Mouse (Mus musculus) intestine, embryonic 16.5 days (tissue): ENCODE measurements at regions not wholly inside any gene's neighbourhood (a gene's known extent, or its start where the extent isn't known, plus 50 kb on each side); places are given as distances from the start of the nearest gene placed in this dataset.

Experiments
- ATAC-seq: fragments of 200-750 bp; cut with Nextera tagmentation; 2 replicates; pipeline ENCODE4 v1.8.0; 2017; ENCODE audit warnings: moderate TSS enrichment, moderate library complexity
- H3K27ac ChIP-seq: fragments of 300-500 bp; sonication (generic); 2 replicates; pipeline ENCODE4 v1.5.1; 2014; ENCODE audit warnings: mild to moderate bottlenecking, low read length
- H3K27me3 ChIP-seq: fragments of 300-500 bp; sonication (generic); replicated peaks from 2 replicates; pipeline ENCODE4 v1.6.1; 2014; ENCODE audit warnings: low read length, control low read depth, mixed read lengths; ENCODE audit not compliant: control insufficient read depth, insufficient read depth
- H3K36me3 ChIP-seq: fragments of 300-500 bp; sonication (generic); 2 replicates; pipeline ENCODE4 v1.6.1; 2014; ENCODE audit warnings: low read length, control low read depth; ENCODE audit not compliant: control insufficient read depth, insufficient read depth
- H3K4me1 ChIP-seq: fragments of 300-500 bp; sonication (generic); 2 replicates; pipeline ENCODE4 v1.6.1; 2014; ENCODE audit warnings: low read length, control low read depth, mixed read lengths; ENCODE audit not compliant: control insufficient read depth, insufficient read depth
- H3K4me2 ChIP-seq: fragments of 300-500 bp; sonication (generic); 2 replicates; pipeline ENCODE4 v1.6.1; 2014; ENCODE audit warnings: low read depth, low read length, control low read depth
- H3K4me3 ChIP-seq: fragments of 300-500 bp; sonication (generic); 2 replicates; pipeline ENCODE4 v1.5.1; 2014; ENCODE audit warnings: mild to moderate bottlenecking, low read length
- H3K9ac ChIP-seq: fragments of 300-500 bp; sonication (generic); 2 replicates; pipeline ENCODE4 v1.6.1; 2014; ENCODE audit warnings: low read depth, low read length
- H3K9me3 ChIP-seq: fragments of 300-500 bp; sonication (generic); 2 replicates; pipeline ENCODE4 v1.6.1; 2016; ENCODE audit warnings: low read length, control low read depth; ENCODE audit not compliant: control insufficient read depth
- WGBS: fragments of 180-500 bp; shearing (Covaris S2); extraction: QIAGEN DNeasy Blood & Tissue Kit; methylation state at CpG from one replicate; pipeline ENCODE4 v1.1.7; 2014; 5-methylcytosine and 5-hydroxymethylcytosine counted together

DNA sequence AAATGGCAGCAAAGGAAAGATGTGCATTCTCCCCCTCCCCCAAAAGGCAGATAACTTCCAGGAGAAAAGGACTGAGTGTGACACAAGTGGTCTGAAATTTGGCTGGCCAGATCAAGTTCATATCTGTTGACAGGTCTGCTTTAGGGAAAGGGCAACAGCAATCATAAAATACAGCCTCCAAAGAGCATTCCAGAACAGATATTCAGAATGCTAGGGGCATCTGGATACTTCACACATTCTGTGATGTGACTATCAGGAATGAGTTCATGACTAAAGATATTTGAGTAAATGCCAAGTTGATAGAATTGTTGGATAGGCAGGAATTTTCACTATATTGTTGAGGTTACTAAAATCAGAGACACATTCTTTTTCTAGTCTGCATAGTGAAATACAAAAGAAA is 208.2 kb downstream of the Inhba start:
- Histone ChIP-seq H3K4me2 (no peak overlapping the region), H3K36me3 (no peaks in the 10 kb centered on the region), H3K9ac (no peak overlapping the region), H3K27ac (no peak overlapping the region), H3K4me1 (no peaks in the 10 kb centered on the region), H3K4me3 (no peak overlapping the region), H3K9me3 (no peaks in the 10 kb centered on the region), H3K27me3 (no peaks in the 10 kb centered on the region)
- no peak for ATAC-seq

DNA sequence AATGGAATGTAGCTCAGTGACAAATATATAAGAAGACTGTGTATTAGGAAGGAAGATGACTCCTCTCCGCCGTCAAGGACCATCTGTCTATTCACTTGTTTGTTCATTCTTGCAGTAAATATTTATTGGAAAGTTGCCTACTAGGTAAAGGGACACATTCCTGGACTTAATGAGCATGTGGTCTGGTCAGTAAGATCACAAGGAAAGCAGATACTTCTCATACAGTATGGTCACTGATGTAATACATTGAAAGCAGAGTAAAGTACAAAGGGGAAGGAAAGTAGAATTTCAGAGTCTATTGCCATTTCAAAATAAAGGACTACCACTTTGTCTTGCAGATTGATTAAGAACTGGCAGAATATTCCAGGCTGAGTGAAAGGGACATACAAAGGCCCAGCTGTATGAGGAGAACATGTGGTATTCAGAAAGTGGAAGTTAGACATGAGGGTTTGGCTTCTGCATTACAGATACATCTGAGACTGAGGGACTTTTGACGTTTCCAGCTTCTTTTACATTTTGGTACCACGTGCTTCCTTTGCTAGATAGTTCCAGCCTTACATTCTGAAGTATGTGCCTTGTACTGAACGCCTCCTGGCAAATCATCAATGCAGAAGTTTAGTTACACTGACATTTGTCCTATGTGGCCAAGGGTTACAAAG is 211.4 kb downstream of the Inhba start:
- Histone ChIP-seq H3K4me3 (no peak overlapping the region), H3K27ac (no peak overlapping the region), H3K4me1 (no peaks in the 10 kb centered on the region), H3K36me3 (no peaks in the 10 kb centered on the region), H3K27me3 (no peaks in the 10 kb centered on the region), H3K9ac (no peak overlapping the region), H3K9me3 (no peaks in the 10 kb centered on the region), H3K4me2 (no peak overlapping the region)
- no peak for ATAC-seq
- WGBS, result 56% methylated on average over 5 of the region's 5 CpGs

DNA sequence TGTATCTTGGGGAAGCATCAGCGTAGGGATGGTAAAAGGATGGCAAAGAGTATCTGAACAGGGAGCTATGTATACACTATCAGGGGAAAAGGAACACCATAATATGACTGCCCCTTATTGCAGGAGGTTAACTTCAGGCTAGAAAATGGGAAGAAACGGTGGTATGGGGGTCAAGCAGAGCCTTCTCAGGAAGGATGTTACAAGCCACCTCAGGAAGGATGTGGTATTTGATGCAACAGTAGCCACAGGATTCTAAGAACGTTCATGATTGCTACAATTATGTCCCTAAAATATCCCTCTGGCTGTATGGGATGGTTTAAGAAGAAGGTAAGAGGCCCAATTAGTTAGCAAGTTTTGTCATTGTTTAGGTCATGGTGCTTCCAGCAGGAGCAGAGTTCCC is 249.5 kb downstream of the Inhba start:
- no peaks in the 10 kb centered on the region for H3K27me3 ChIP-seq
- no peaks in the 10 kb centered on the region for H3K36me3 ChIP-seq
- no peak overlapping the region for H3K4me3 ChIP-seq
- WGBS, result 72% methylated on average over 3 of the region's 3 CpGs
- no peaks in the 10 kb centered on the region for H3K4me1 ChIP-seq
- H3K27ac ChIP-seq, result no peak overlapping the region
- no peaks in the 10 kb centered on the region for H3K9me3 ChIP-seq
- H3K9ac ChIP-seq, result no peak overlapping the region
- ATAC-seq, result no peak
- no peak overlapping the region for H3K4me2 ChIP-seq

DNA sequence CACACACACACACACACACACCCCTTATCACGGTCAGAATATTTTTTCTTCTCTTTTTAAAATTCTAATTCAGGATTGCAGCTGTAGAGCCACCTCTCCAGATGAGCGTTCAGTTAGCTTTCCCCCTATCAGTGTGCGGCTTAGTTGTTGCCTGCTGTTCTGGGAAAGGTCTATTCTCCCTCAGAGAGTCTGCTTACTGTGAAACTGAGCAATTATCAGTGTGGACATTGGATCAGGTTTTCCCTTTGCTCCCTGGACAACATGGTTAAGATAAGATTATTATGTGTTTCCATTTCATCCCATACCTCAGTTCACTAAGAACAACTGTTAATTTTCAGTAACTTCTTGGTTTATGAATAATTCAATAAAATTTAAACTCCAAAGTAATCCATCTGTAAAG is 268.3 kb downstream of the Inhba start:
- WGBS, result 70% methylated on average over 3 of the region's 3 CpGs
- H3K4me1 ChIP-seq, result no peaks in the 10 kb centered on the region
- H3K9me3 ChIP-seq, result no peaks in the 10 kb centered on the region
- H3K27ac ChIP-seq, result no peak overlapping the region
- H3K27me3 ChIP-seq, result no peaks in the 10 kb centered on the region
- H3K9ac ChIP-seq, result no peak overlapping the region
- ATAC-seq, result peak; percentile 84
- no peak overlapping the region for H3K4me3 ChIP-seq
- H3K4me2 ChIP-seq, result no peak overlapping the region
- H3K36me3 ChIP-seq, result no peaks in the 10 kb centered on the region

DNA sequence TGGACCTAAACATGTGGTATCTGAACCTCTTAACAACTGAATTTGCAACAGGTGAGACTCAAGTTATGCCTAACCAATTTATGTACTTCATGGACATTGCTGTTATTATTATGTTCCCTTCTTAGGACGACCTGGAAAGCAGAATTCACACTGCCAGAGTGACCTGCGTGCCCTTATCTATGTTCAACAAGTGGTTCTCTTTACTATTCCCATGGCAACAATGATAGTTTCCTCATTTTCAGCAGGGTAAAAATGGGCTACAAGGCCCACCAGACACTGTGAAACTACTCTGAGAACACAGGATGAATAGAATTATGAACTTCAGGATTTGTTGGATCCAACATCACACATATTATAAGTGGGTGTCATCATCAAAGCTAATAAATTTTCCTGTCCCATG is 269.1 kb downstream of the Inhba start:
- Histone ChIP-seq H3K4me3 (no peak overlapping the region), H3K36me3 (no peaks in the 10 kb centered on the region), H3K9me3 (no peaks in the 10 kb centered on the region), H3K9ac (no peak overlapping the region), H3K27me3 (no peaks in the 10 kb centered on the region), H3K4me2 (no peak overlapping the region), H3K4me1 (no peaks in the 10 kb centered on the region), H3K27ac (no peak overlapping the region)
- ATAC-seq, result no peak
- WGBS, result 58% methylated on average over 2 of the region's 2 CpGs

DNA sequence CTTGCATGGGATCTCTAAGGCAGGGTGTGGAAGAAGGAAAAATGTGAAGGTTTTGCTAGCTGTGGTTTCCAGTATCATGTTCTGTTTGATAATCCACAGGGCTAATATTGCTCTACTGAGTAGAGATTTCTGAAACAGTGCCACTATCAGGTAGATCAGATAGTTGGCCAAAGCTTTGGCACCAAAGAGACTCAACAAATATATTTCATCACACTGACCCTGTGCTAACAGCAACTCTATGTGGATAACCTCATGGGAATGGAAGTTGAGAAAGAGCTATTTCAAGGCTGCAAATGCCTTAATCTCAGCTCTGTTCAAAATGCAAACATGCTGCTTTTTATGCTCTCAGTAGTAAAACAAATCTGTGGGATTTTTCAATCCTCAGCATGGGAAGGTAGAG is 270.1 kb downstream of the Inhba start:
- Histone ChIP-seq H3K4me2 (no peak overlapping the region), H3K9me3 (no peaks in the 10 kb centered on the region), H3K27me3 (no peaks in the 10 kb centered on the region), H3K4me1 (no peaks in the 10 kb centered on the region), H3K36me3 (no peaks in the 10 kb centered on the region), H3K9ac (no peak overlapping the region), H3K27ac (no peak overlapping the region), H3K4me3 (no peak overlapping the region)
- peak; percentile 67 for ATAC-seq

DNA sequence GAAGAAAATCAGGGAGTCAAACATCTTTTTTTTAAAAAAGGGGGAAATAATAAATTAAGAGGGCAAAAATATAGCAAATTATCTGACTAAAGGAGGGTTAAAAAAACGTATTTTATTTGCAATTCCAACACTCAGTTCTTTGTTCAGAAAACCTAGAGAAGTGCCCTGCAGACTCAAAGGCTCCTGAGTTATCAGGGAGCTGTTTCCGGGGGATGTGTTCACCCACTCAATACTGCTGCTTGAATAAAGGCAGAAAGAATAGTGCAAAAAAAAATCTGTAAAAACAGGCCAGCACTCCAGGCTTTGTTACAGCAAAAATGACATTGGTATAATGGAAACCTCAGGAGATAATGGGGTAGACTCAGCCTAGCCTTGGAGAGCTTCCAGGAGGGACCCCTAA is 270.6 kb downstream of the Inhba start:
- Histone ChIP-seq H3K9ac (no peak overlapping the region), H3K4me1 (no peaks in the 10 kb centered on the region), H3K4me2 (no peak overlapping the region), H3K27me3 (no peaks in the 10 kb centered on the region), H3K4me3 (no peak overlapping the region), H3K27ac (no peak overlapping the region), H3K36me3 (no peaks in the 10 kb centered on the region), H3K9me3 (no peaks in the 10 kb centered on the region)
- WGBS, result 41% methylated on average over 2 of the region's 2 CpGs
- ATAC-seq, result no peak

DNA sequence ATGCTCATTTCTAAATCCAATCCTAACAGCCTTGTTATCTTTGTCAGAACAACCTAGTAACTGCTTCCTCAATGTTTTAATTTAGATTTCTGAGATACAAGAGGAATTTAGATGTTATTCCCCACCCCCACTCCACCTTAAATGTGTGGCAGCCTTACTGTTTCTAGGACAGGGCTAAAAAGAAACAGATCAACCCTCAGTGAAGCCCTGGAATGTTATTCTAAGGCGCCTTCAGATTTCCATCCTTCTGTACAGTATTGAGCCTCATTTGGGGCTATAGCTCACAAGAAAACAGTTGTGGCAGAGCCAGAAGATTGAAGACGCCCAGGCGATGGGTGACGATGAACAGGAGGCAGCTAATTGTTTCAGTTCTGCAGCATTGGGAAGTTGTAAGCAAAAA is 271.7 kb downstream of the Inhba start:
- no peak for ATAC-seq
- Histone ChIP-seq H3K4me1 (no peaks in the 10 kb centered on the region), H3K27ac (no peak overlapping the region), H3K36me3 (no peaks in the 10 kb centered on the region), H3K4me3 (no peak overlapping the region), H3K4me2 (no peak overlapping the region), H3K9ac (no peak overlapping the region), H3K27me3 (no peaks in the 10 kb centered on the region), H3K9me3 (no peaks in the 10 kb centered on the region)
- WGBS, result 69% methylated on average over 4 of the region's 4 CpGs

DNA sequence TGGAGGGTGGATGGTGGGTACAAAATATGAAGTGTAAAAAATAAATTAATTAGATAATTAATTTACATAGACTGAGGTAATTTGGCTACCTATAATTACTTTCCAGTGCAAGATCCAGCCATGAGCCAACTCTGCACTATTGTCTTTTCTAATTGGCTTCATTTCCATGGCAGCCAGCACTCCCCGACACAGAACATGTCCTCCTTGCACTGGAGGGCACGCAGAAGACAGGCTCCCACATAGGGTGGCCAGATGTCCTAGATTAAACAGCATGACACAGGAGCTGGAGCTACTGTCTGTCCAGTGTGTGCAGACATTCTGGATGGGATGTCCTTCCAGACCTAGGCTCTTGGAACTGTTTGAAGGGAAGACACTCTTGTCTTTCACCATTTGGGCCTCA is 278.0 kb downstream of the Inhba start:
- Histone ChIP-seq H3K4me1 (no peaks in the 10 kb centered on the region), H3K27ac (no peak overlapping the region), H3K4me2 (no peak overlapping the region), H3K4me3 (no peak overlapping the region), H3K9ac (no peak overlapping the region), H3K36me3 (no peaks in the 10 kb centered on the region), H3K9me3 (no peaks in the 10 kb centered on the region), H3K27me3 (no peaks in the 10 kb centered on the region)
- no peak for ATAC-seq
- WGBS, result 73% methylated on average over 2 of the region's 2 CpGs

DNA sequence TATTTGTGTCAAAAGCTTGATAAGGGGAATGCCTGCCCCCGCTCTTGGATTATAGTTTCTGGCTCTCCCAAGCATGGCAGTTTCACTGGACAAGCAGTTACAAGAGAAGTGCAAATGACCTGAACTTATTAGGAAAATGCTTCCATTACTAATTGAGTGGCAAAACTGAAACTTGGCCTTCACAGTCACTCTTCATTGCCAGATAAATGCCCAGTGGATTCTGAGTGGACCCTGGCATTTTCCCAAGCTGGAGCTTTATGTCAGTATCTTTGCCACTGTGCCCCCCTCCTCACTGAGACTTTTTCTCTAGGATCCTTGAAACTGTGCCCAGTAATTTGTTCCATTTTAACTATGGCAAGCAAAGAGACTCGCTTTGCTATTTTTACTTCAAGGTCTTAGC is 279.1 kb downstream of the Inhba start:
- no peaks in the 10 kb centered on the region for H3K27me3 ChIP-seq
- 82% methylated on average over 2 of the region's 2 CpGs for WGBS
- H3K4me2 ChIP-seq, result no peak overlapping the region
- no peaks in the 10 kb centered on the region for H3K36me3 ChIP-seq
- no peak overlapping the region for H3K4me3 ChIP-seq
- H3K27ac ChIP-seq, result no peak overlapping the region
- no peak for ATAC-seq
- H3K9ac ChIP-seq, result no peak overlapping the region
- no peaks in the 10 kb centered on the region for H3K9me3 ChIP-seq
- H3K4me1 ChIP-seq, result no peaks in the 10 kb centered on the region
